Mouse (Mus musculus) stomach, postnatal 0 days (tissue): ENCODE measurements around the gene Dck. TPM values are rescaled to one million over a fixed set of nuclear protein-coding genes. Genes with fewer than 3 reads are reported as not detected.
A peak's percentile ranks its signal among the peaks of the same experiment; 100 is the strongest.

ENCODE experiments used
- ATAC-seq: fragments of 200-750 bp; cut with Nextera tagmentation; 2 replicates; pipeline ENCODE4 v1.8.0; 2017; ENCODE audit not compliant: low FRiP score, low TSS enrichment
- DNase-seq: peaks from one replicate; pipeline ENCODE4 v3.0.0-alpha.2; 2016; ENCODE audit warnings: low spot score
- H3K27ac ChIP-seq: fragments of 300-500 bp; sonication (generic); replicated peaks from 2 replicates; pipeline ENCODE4 v1.5.1; 2014; ENCODE audit warnings: mild to moderate bottlenecking, control low read depth
- H3K27me3 ChIP-seq: fragments of 300-500 bp; sonication (generic); 2 replicates; pipeline ENCODE4 v1.6.1; 2014; ENCODE audit warnings: low read length; ENCODE audit not compliant: control insufficient read depth, insufficient read depth
- H3K36me3 ChIP-seq: fragments of 300-500 bp; sonication (generic); 2 replicates; pipeline ENCODE4 v1.6.1; 2014; ENCODE audit warnings: low read length, mixed read lengths; ENCODE audit not compliant: control insufficient read depth, insufficient read depth
- H3K4me1 ChIP-seq: fragments of 300-500 bp; sonication (generic); replicated peaks from 2 replicates; pipeline ENCODE4 v1.6.1; 2014; ENCODE audit warnings: antibody characterized with exemption; ENCODE audit not compliant: control insufficient read depth, insufficient read depth
- H3K4me2 ChIP-seq: fragments of 300-500 bp; sonication (generic); replicated peaks from 2 replicates; pipeline ENCODE4 v1.6.1; 2014; ENCODE audit warnings: low read depth, mild to moderate bottlenecking, control low read depth, moderate library complexity
- H3K4me3 ChIP-seq: fragments of 300-500 bp; sonication (generic); 2 replicates; pipeline ENCODE4 v1.5.1; 2014; ENCODE audit warnings: low read depth, low read length, control low read depth
- H3K9ac ChIP-seq: fragments of 300-500 bp; sonication (generic); 2 replicates; pipeline ENCODE4 v1.6.1; 2014; ENCODE audit warnings: mild to moderate bottlenecking, low read length, control low read depth, mixed read lengths
- H3K9me3 ChIP-seq: fragments of 300-500 bp; sonication (generic); 2 replicates; pipeline ENCODE4 v1.6.1; 2016; ENCODE audit warnings: low read length; ENCODE audit not compliant: control insufficient read depth
- CTCF ChIP-seq: IDR thresholded peaks from 2 replicates; pipeline ENCODE4 v1.5.1; 2016; ENCODE audit warnings: antibody characterized with exemption, low read depth, mild to moderate bottlenecking, moderate library complexity
- EP300 ChIP-seq: optimal IDR thresholded peaks from 2 replicates; pipeline ENCODE3; 2016; ENCODE audit warnings: antibody characterized with exemption
- WGBS: fragments of 180-500 bp; shearing (Covaris S2); extraction: QIAGEN DNeasy Blood & Tissue Kit; methylation state at CpG from one replicate; pipeline ENCODE4 v1.1.7; 2014; 5-methylcytosine and 5-hydroxymethylcytosine counted together
- polyA plus RNA-seq: library from polyadenylated mRNA; unstranded; fragments of >200 nt; fragmentation: Nextera tagmentation; extraction: Ambion mirVana; gene quantifications from 2 replicates; pipeline ENCODE4 v1.2.1, GENCODE M21; 2015

Dck gene
- polyA plus RNA-seq, 1 experiment from 2014 or later, result 12.4 TPM

DNA sequence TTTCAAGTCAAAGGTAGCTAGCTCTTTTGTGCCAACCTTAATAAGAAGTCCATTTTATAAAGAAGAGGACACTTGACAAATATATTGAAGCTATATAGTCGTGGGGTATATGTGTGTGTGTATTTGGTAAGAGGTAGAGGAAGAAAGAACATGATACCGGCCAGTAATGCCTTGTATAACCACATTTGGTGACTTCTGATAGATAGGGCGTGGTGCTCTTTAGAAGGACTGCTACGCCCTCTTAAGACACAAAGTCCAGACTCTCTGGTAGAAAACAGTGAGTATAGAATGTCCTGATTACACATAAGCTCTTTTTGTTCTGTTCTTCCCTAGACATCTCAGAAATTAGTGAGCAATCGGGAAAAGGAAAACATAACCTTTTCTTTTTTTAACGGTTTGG, 3.4 kb downstream of the Dck start:
- ATAC-seq, result no peak
- no peak for TF ChIP-seq EP300
- TF ChIP-seq CTCF, result no peak
- H3K4me2 ChIP-seq, result no peak overlapping the region

DNA sequence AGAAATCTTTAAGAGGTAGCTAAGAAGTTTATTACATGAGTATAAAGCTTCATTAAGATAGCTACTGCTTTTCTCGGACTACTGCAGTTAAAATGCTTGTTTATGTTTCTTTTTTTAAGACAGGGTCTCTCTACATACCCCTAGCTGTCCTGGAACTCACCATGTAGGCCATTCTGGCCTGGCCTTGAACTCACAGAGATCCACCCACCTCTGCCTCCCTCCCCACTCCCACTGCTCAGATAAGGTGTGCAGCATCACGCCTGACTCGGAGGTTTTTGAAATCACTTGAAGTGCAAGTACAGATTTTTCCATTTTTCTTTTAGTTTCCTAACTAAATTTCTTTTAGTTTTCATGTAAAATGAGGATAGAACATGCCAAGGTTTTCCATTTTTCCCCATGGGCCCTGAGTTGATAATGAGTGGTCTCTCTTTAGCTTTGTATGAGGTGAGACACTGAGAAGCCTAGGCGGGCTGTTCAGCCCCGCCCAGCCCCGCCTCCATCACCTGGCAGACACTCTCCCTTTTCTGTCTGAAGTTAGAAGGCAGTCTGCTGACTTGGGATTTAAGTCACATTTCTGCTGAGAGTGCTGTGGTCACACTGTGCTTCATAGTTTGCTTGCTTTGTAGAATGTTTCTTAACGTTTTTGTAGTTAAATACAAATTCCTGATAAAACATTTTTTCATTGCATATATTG, 17.4 kb downstream of the Dck start:
- no peak for ATAC-seq
- no peak overlapping the region for H3K4me3 ChIP-seq
- WGBS, result 67% methylated on average over 7 of the region's 7 CpGs

More for the DNA sequence above, 3.4 kb downstream of the Dck start:
- 67% methylated on average over 6 of the region's 6 CpGs for WGBS
- no peak overlapping the region for H3K27ac ChIP-seq
- no peak overlapping the region for H3K4me3 ChIP-seq
- no peak for DNase-seq
- H3K9me3 ChIP-seq, result no peaks in the 10 kb centered on the region
- no peaks in the 10 kb centered on the region for H3K27me3 ChIP-seq
- peaks cover 6% of the 10 kb centered on the region; the same call in 1 of the 2 replicates for H3K36me3 ChIP-seq
- no peak overlapping the region for H3K9ac ChIP-seq
- H3K4me1 ChIP-seq, result no peaks in the 10 kb centered on the region

DNA sequence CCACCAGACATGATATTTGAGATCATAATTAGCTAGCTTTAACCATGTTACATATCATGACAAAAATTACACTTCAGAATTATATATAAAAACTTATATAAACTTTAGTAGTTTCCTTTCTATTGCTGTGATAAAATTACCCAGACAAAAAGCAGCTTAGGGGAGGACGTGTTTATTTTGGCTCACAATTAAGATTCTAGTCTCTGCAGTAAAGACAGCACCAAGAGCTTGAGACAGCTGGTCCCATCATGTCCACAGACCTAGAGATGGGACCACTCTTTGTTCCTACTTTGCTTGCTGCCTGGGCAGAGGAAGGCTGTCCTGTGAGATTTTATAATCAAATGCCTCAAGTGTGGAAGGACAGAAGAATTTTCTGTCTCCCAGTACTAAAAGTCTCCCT, 20.3 kb downstream of the Dck start:
- TF ChIP-seq EP300 (no peak), CTCF (no peak)
- DNase-seq, result no peak
- H3K36me3 ChIP-seq, result no peaks in the 10 kb centered on the region; the same call in 1 of the 2 replicates

More for the DNA sequence above, 17.4 kb downstream of the Dck start:
- Histone ChIP-seq H3K27ac (no peak overlapping the region), H3K4me2 (no peak overlapping the region), H3K36me3 (no peaks in the 10 kb centered on the region; the same call in 1 of the 2 replicates), H3K9me3 (no peaks in the 10 kb centered on the region), H3K9ac (no peak overlapping the region), H3K4me1 (no peaks in the 10 kb centered on the region), H3K27me3 (no peaks in the 10 kb centered on the region)
- TF ChIP-seq CTCF (no peak), EP300 (no peak)
- no peak for DNase-seq

DNA sequence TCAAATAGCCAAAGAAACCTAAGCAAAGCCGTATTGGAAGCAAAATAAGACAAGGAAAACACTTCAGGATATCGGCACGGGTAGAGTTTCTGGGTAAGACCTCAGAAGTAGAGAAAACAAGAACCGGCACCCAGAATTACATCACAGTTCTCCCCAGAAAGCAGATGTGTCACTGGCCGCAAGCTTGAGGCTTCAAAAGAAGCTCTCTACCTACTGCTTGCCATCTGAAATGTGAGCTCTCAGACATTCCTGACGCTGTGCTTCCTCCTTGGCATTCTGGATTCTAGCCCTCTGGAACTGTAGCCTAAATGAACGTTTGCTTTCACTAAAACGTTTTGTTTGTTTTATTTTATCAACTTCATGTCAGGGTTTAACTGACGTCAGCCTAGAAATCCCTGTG, 25.9 kb downstream of the Dck start:
- ATAC-seq, result no peak
- TF ChIP-seq EP300, result no peak
- TF ChIP-seq CTCF, result no peak
- no peaks in the 10 kb centered on the region for H3K27me3 ChIP-seq
- H3K4me3 ChIP-seq, result no peak overlapping the region
- no peak overlapping the region for H3K27ac ChIP-seq
- H3K9ac ChIP-seq, result no peak overlapping the region
- DNase-seq, result no peak
- 30% methylated on average over 9 of the region's 9 CpGs for WGBS
- no peaks in the 10 kb centered on the region for H3K4me1 ChIP-seq
- no peak overlapping the region for H3K4me2 ChIP-seq
- H3K9me3 ChIP-seq, result no peaks in the 10 kb centered on the region
- H3K36me3 ChIP-seq, result no peaks in the 10 kb centered on the region

More for the DNA sequence above, 20.3 kb downstream of the Dck start:
- H3K4me2 ChIP-seq, result no peak overlapping the region
- no peak overlapping the region for H3K9ac ChIP-seq
- no peak for ATAC-seq
- H3K4me1 ChIP-seq, result no peaks in the 10 kb centered on the region
- no peaks in the 10 kb centered on the region for H3K27me3 ChIP-seq
- 69% methylated on average over 1 of the region's 1 CpGs for WGBS
- no peak overlapping the region for H3K27ac ChIP-seq
- H3K9me3 ChIP-seq, result no peaks in the 10 kb centered on the region
- no peak overlapping the region for H3K4me3 ChIP-seq

DNA sequence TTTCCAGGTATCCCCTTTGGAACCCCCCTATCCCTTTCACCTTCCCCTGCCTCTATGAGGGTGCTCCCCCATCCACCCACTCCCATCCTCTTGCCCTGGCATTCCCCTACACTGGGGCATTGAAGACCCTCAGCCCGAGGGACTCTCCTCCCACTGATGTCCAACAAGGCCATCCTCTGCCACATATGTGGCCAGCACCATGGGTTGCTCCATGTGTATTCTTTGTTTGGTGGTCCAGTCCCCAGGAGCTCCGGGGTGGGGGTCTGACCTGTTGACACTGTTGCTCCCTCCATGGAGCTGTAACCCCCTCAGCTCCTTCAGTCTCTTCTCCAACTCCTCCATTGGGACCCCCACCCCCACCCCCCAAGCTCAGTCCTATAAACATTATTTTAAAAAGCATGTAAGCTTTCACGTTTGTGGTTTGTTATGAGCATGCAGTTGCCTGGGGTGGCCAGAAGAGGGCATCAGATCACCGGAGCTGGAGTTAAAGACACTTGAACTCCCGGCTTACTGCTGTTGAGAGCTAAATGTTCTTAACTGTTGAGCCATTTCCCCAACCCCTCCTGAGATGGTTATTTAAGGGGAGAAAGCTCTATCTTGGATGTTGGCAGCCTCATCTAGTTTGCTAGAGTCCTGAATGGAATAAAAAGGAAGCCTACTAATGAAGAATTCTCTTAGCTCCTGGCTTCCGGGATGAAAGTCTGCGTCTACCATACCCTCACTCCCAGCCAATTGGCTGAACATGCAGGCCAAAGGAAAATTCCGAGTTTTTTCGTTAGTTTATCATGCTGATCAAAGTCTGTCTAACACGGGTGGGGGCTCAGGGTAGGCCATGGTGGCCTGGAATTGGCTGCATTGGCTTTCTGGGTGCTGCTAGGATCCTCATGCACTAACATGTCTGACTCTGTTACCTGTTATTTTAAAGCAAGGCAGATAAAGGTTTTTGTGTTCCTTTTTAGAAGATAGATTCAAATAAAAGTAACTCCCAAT, 26.8 kb downstream of the Dck start:
- Histone ChIP-seq H3K4me3 (no peak overlapping the region), H3K27ac (no peak overlapping the region), H3K4me1 (no peaks in the 10 kb centered on the region), H3K9me3 (no peaks in the 10 kb centered on the region), H3K9ac (no peak overlapping the region), H3K4me2 (no peak overlapping the region), H3K36me3 (no peaks in the 10 kb centered on the region), H3K27me3 (no peaks in the 10 kb centered on the region)
- ATAC-seq (0 out of 2 replicates have a peak, but pooled peaks have one; percentile 24), DNase-seq (peak; percentile 68)
- no peak for TF ChIP-seq EP300
- peak; percentile 85 for TF ChIP-seq CTCF
- WGBS, result 34% methylated on average over 10 of the region's 10 CpGs

DNA sequence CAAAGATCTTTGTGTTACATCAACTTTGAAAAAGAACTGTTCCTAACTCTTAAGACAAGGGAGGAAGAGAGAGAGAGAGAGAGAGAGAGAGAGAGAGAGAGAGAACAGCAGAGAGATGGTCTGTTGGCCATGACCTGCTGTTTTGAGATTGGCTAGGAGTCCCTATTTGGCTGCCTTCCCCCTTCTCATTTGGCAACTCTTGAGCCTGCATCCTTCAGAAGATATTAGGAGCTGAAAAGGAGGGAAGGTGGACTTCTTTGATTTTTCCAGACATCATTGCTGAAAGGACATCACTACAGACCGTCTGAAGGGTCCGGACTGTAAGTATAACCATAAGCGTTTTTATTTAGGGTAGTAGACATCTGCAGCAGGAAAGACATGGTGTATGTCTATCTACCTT, 28.9 kb downstream of the Dck start:
- DNase-seq (no peak), ATAC-seq (no peak)
- H3K27me3 ChIP-seq, result no peaks in the 10 kb centered on the region
- no peak overlapping the region for H3K9ac ChIP-seq
- no peak overlapping the region for H3K4me3 ChIP-seq
- no peaks in the 10 kb centered on the region for H3K4me1 ChIP-seq
- H3K27ac ChIP-seq, result no peak overlapping the region
- no peak overlapping the region for H3K4me2 ChIP-seq
- WGBS, result 84% methylated on average over 3 of the region's 3 CpGs
- TF ChIP-seq CTCF, result no peak
- TF ChIP-seq EP300, result no peak
- no peaks in the 10 kb centered on the region for H3K36me3 ChIP-seq
- H3K9me3 ChIP-seq, result no peaks in the 10 kb centered on the region
